ENCODE assay signal across 8 mouse cellular contexts in genomic region chr3:126596086-126596485, GRCm38 (mm10). TPM values are rescaled to one million over a fixed set of nuclear protein-coding genes. Genes with fewer than 3 reads are reported as not detected.
DNase-seq lines count a peak whose midpoint lies in the region; ATAC-seq and TF ChIP-seq lines count a peak whose summit lies in the region.

Gene Camk2d (plus strand): TSS chr3:126596302.

- no peaks in the 10 kb centered on the region for H3K27me3 ChIP-seq in heart, embryonic 11.5 days (ENCODE audit: control insufficient read depth, insufficient read depth, low read length)
- no peaks in the 10 kb centered on the region for H3K27me3 ChIP-seq in kidney, embryonic 15.5 days
- no peaks in the 10 kb centered on the region for H3K27me3 ChIP-seq in limb, embryonic 15.5 days
- H3K27me3 ChIP-seq in midbrain, postnatal 0 days (ENCODE audit: insufficient read depth, low read length): no peaks in the 10 kb centered on the region

- TF ChIP-seq CTCF in midbrain, postnatal 0 days (IDR thresholded peaks at IDR 0.05): no peak

- H3K27ac ChIP-seq in brown adipose tissue, adult 24 weeks (replicated peaks; ENCODE audit: low read depth, low read length): peak within 1 kb of the TSS; percentile 93
- H3K27ac ChIP-seq in heart, embryonic 11.5 days (ENCODE audit: low read depth, low read length): peak within 1 kb of the TSS; percentile 95
- H3K27ac ChIP-seq in kidney, embryonic 15.5 days: peak within 1 kb of the TSS; percentile 99
- peak within 1 kb of the TSS; percentile 98 for H3K27ac ChIP-seq in limb, embryonic 15.5 days
- peak within 1 kb of the TSS; percentile 97 for H3K27ac ChIP-seq in midbrain, postnatal 0 days (ENCODE audit: low read depth, low read length)

- H3K4me2 ChIP-seq in heart, embryonic 11.5 days: peak within 1 kb of the TSS; percentile 79
- peak within 1 kb of the TSS; percentile 96 for H3K4me2 ChIP-seq in kidney, embryonic 15.5 days
- peak within 1 kb of the TSS; percentile 91 for H3K4me2 ChIP-seq in limb, embryonic 15.5 days
- peak within 1 kb of the TSS; percentile 93 for H3K4me2 ChIP-seq in midbrain, postnatal 0 days (ENCODE audit: low read depth, low read length, poor library complexity, severe bottlenecking)

- peak; percentile 68 for ATAC-seq in erythroid progenitor cell, adult 5-6 weeks (replicated peaks; ENCODE audit: low FRiP score, poor library complexity, severe bottlenecking)
- peak; percentile 89 for ATAC-seq in heart, embryonic 11.5 days (replicated peaks; ENCODE audit: insufficient number of reproducible peaks, low FRiP score, low TSS enrichment)
- peak; percentile 92 for ATAC-seq in kidney, embryonic 15.5 days (replicated peaks; ENCODE audit: low FRiP score)
- ATAC-seq in limb, embryonic 15.5 days (ENCODE audit: insufficient number of reproducible peaks, low FRiP score, low TSS enrichment, low read depth): peak; percentile 89
- ATAC-seq in midbrain, postnatal 0 days (ENCODE audit: low FRiP score): peak; percentile 97

- DNase-seq in CD4-positive helper T cell, adult 2 months (ENCODE audit: low read depth, low spot score): peak; percentile 99
- peak; percentile 98 for DNase-seq in midbrain, postnatal 0 days (ENCODE audit: low spot score)
- peak; percentile 72 to 94 for DNase-seq in spleen, postnatal 10 days (ENCODE audit: low spot score in 2 of 2)

- H3K9me3 ChIP-seq in heart, embryonic 11.5 days (replicated peaks; ENCODE audit: control insufficient read depth, low read length): no peaks in the 10 kb centered on the region
- H3K9me3 ChIP-seq in kidney, embryonic 15.5 days (replicated peaks): no peaks in the 10 kb centered on the region
- H3K9me3 ChIP-seq in limb, embryonic 15.5 days: no peaks in the 10 kb centered on the region
- H3K9me3 ChIP-seq in midbrain, postnatal 0 days (ENCODE audit: low read length): no peaks in the 10 kb centered on the region

- H3K36me3 ChIP-seq in heart, embryonic 11.5 days (ENCODE audit: control insufficient read depth, insufficient read depth, low read length): peaks cover 4% of the 10 kb centered on the region; the same call in 1 of the 2 replicates
- H3K36me3 ChIP-seq in kidney, embryonic 15.5 days: no peaks in the 10 kb centered on the region
- H3K36me3 ChIP-seq in limb, embryonic 15.5 days: 0 out of 2 replicates have a peak, but pooled peaks cover 1% of the 10 kb centered on the region
- H3K36me3 ChIP-seq in midbrain, postnatal 0 days (ENCODE audit: insufficient read depth, low read length): no peaks in the 10 kb centered on the region

- 0% methylated on average over 16 of the region's 16 CpGs for WGBS in heart, embryonic 11.5 days (ENCODE audit: insufficient replicate concordance)
- WGBS in kidney, embryonic 15.5 days: 0% methylated on average over 16 of the region's 16 CpGs
- WGBS in limb, embryonic 15.5 days: 1% methylated on average over 16 of the region's 16 CpGs
- WGBS in midbrain, postnatal 0 days: 1% methylated on average over 16 of the region's 16 CpGs

- H3K9ac ChIP-seq in heart, embryonic 11.5 days (ENCODE audit: low read depth, low read length): peak within 1 kb of the TSS; percentile 84
- peak within 1 kb of the TSS; percentile 82 for H3K9ac ChIP-seq in kidney, embryonic 15.5 days
- peak within 1 kb of the TSS; percentile 93 for H3K9ac ChIP-seq in limb, embryonic 15.5 days
- peak within 1 kb of the TSS; percentile 90 for H3K9ac ChIP-seq in midbrain, postnatal 0 days (replicated peaks; ENCODE audit: low read length, poor library complexity, severe bottlenecking)

- peak within 1 kb of the TSS; percentile 92 for H3K4me3 ChIP-seq in brown adipose tissue, adult 24 weeks (ENCODE audit: insufficient read depth, low read depth, low read length)
- H3K4me3 ChIP-seq in heart, embryonic 11.5 days (ENCODE audit: low read depth, low read length): peak within 1 kb of the TSS; percentile 87
- peak within 1 kb of the TSS; percentile 87 for H3K4me3 ChIP-seq in kidney, embryonic 15.5 days (replicated peaks)
- H3K4me3 ChIP-seq in limb, embryonic 15.5 days: peak within 1 kb of the TSS; percentile 92
- peak within 1 kb of the TSS; percentile 88 for H3K4me3 ChIP-seq in midbrain, postnatal 0 days (ENCODE audit: low read depth, low read length)

- no peaks in the 10 kb centered on the region for H3K4me1 ChIP-seq in brown adipose tissue, adult 24 weeks (ENCODE audit: control insufficient read depth, insufficient read depth, insufficient read length, low read length)
- no peaks in the 10 kb centered on the region for H3K4me1 ChIP-seq in heart, embryonic 11.5 days (ENCODE audit: control insufficient read depth, insufficient read depth, low read length)
- H3K4me1 ChIP-seq in kidney, embryonic 15.5 days: peaks cover 12% of the 10 kb centered on the region; the same call in 1 of the 2 replicates
- peaks cover 10% of the 10 kb centered on the region for H3K4me1 ChIP-seq in limb, embryonic 15.5 days
- no peaks in the 10 kb centered on the region for H3K4me1 ChIP-seq in midbrain, postnatal 0 days (ENCODE audit: insufficient read depth, low read length)

RNA-seq across cellular contexts. Expression of gene Camk2d, which starts in this region (rescaled TPM):
- polyA plus RNA-seq in brown adipose tissue, adult 24 weeks (2012; ENCODE audit: insufficient read depth, insufficient read length, missing spikeins): 26.8 and 52.5 TPM in 2 replicates
- 10.8 and 43.2 TPM in 2 replicates for total RNA-seq in erythroid progenitor cell, adult 5-6 weeks (2015; ENCODE audit: low replicate concordance)
- 5.8 and 18.5 TPM in 2 replicates for total RNA-seq in erythroid progenitor cell, adult 5-6 weeks (2017; ENCODE audit: low replicate concordance)
- 106 and 114 TPM in 2 replicates for polyA plus RNA-seq in heart, embryonic 11.5 days (2014; fragmentation: Nextera tagmentation; extraction: Ambion mirVana)
- polyA plus RNA-seq in kidney, embryonic 15.5 days (2015; fragmentation: Nextera tagmentation; extraction: Ambion mirVana): 23.5 and 30.6 TPM in 2 replicates
- 31.3 and 32.4 TPM in 2 replicates for polyA plus RNA-seq in limb, embryonic 15.5 days (2015; fragmentation: Nextera tagmentation; extraction: Ambion mirVana)
- 143 and 162 TPM in 2 replicates for total RNA-seq in midbrain, postnatal 0 days (2014; rRNA removed)
- polyA plus RNA-seq in midbrain, postnatal 0 days (2015; fragmentation: Nextera tagmentation; extraction: Ambion mirVana): 83.5 and 95.8 TPM in 2 replicates

Comparison
In these comparisons a context has a peak if more than half of its experiments do, and no peak if none do; other contexts are left out.
1. Peak in every context shown above with its lines: DNase-seq, ATAC-seq, H3K4me3 ChIP-seq and H3K27ac ChIP-seq.